Mouse (Mus musculus): ENCODE measurements around the gene Slc30a10. TPM values are rescaled to one million over a fixed set of nuclear protein-coding genes. Genes with fewer than 3 reads are reported as not detected.

Slc30a10 gene
- polyA plus RNA-seq, 1 experiment, result not detected

- Histone ChIP-seq H3ac (ENCODE audit: control insufficient read depth, insufficient read length, low read depth) (no peak overlapping the region), H3K36me3 (ENCODE audit: control insufficient read depth, insufficient read depth) (no peaks in the 10 kb centered on the region), H3K79me2 (ENCODE audit: control insufficient read depth, insufficient read depth) (no peaks in the 10 kb centered on the region), H3K27me3 (ENCODE audit: control insufficient read depth, insufficient read depth, insufficient read length) (peaks cover 21% of the 10 kb centered on the region), H3K79me3 (ENCODE audit: low read depth) (no peaks in the 10 kb centered on the region), H3K4me3 (ENCODE audit: insufficient read depth, poor library complexity, severe bottlenecking) (no peak overlapping the region)
- TF ChIP-seq MYOG (IDR thresholded peaks at IDR 0.05; ENCODE audit: control insufficient read depth, extremely low read depth, insufficient read length), result no peak
- no peak for TF ChIP-seq MAX (IDR thresholded peaks at IDR 0.05)
- TF ChIP-seq MYOD1 (IDR thresholded peaks at IDR 0.05; ENCODE audit: control insufficient read depth, insufficient read length, low read depth), result no peak
- TF ChIP-seq CTCF (IDR thresholded peaks at IDR 0.05; ENCODE audit: control insufficient read depth, insufficient read depth, insufficient read length), result no peak
- TF ChIP-seq FOSL1 (IDR thresholded peaks at IDR 0.05; ENCODE audit: insufficient read depth, low read length, poor library complexity, severe bottlenecking), result no peak
- TF ChIP-seq USF1 (IDR thresholded peaks at IDR 0.05; ENCODE audit: low read depth), result no peak
- no peak for TF ChIP-seq CEBPB (IDR thresholded peaks at IDR 0.05; ENCODE audit: low read depth)
Measured at GRCm38 (mm10) chr1:185493439-185494034, 38.9 kb downstream of the Slc30a10 start.

GRCm38 (mm10) chr1:185496791-185497460, 42.3 kb downstream of the Slc30a10 start:
- H3K4me3 ChIP-seq (ENCODE audit: insufficient read depth, poor library complexity, severe bottlenecking), result no peak overlapping the region
- no peaks in the 10 kb centered on the region for H3K36me3 ChIP-seq (ENCODE audit: control insufficient read depth, insufficient read depth)
- no peaks in the 10 kb centered on the region for H3K79me2 ChIP-seq (ENCODE audit: control insufficient read depth, insufficient read depth)
- TF ChIP-seq USF1 (IDR thresholded peaks at IDR 0.05; ENCODE audit: low read depth) (no peak), MYOD1 (IDR thresholded peaks at IDR 0.05; ENCODE audit: control insufficient read depth, insufficient read length, low read depth) (no peak), MAX (IDR thresholded peaks at IDR 0.05) (no peak), FOSL1 (IDR thresholded peaks at IDR 0.05; ENCODE audit: insufficient read depth, low read length, poor library complexity, severe bottlenecking) (no peak), CTCF (IDR thresholded peaks at IDR 0.05; ENCODE audit: control insufficient read depth, insufficient read depth, insufficient read length) (no peak), CEBPB (IDR thresholded peaks at IDR 0.05; ENCODE audit: low read depth) (no peak), MYOG (IDR thresholded peaks at IDR 0.05; ENCODE audit: control insufficient read depth, extremely low read depth, insufficient read length) (no peak)
- H3K79me3 ChIP-seq (ENCODE audit: low read depth), result no peaks in the 10 kb centered on the region
- peaks cover 25% of the 10 kb centered on the region for H3K27me3 ChIP-seq (ENCODE audit: control insufficient read depth, insufficient read depth, insufficient read length)
- H3ac ChIP-seq (ENCODE audit: control insufficient read depth, insufficient read length, low read depth), result no peak overlapping the region

- Histone ChIP-seq H3K36me3 (ENCODE audit: control insufficient read depth, insufficient read depth) (no peaks in the 10 kb centered on the region), H3K79me2 (ENCODE audit: control insufficient read depth, insufficient read depth) (no peaks in the 10 kb centered on the region), H3ac (ENCODE audit: control insufficient read depth, insufficient read length, low read depth) (no peak overlapping the region), H3K79me3 (ENCODE audit: low read depth) (no peaks in the 10 kb centered on the region), H3K4me3 (ENCODE audit: insufficient read depth, poor library complexity, severe bottlenecking) (no peak overlapping the region), H3K27me3 (ENCODE audit: control insufficient read depth, insufficient read depth, insufficient read length) (peaks cover 21% of the 10 kb centered on the region)
- no peak for TF ChIP-seq USF1 (IDR thresholded peaks at IDR 0.05; ENCODE audit: low read depth)
- TF ChIP-seq CEBPB (IDR thresholded peaks at IDR 0.05; ENCODE audit: low read depth), result no peak
- TF ChIP-seq MYOG (IDR thresholded peaks at IDR 0.05; ENCODE audit: control insufficient read depth, extremely low read depth, insufficient read length), result no peak
- TF ChIP-seq MAX (IDR thresholded peaks at IDR 0.05), result no peak
- no peak for TF ChIP-seq MYOD1 (IDR thresholded peaks at IDR 0.05; ENCODE audit: control insufficient read depth, insufficient read length, low read depth)
- no peak for TF ChIP-seq CTCF (IDR thresholded peaks at IDR 0.05; ENCODE audit: control insufficient read depth, insufficient read depth, insufficient read length)
- TF ChIP-seq FOSL1 (IDR thresholded peaks at IDR 0.05; ENCODE audit: insufficient read depth, low read length, poor library complexity, severe bottlenecking), result no peak
Measured at GRCm38 (mm10) chr1:185500602-185501001, 46.0 kb downstream of the Slc30a10 start.

- TF ChIP-seq FOSL1 (IDR thresholded peaks at IDR 0.05; ENCODE audit: insufficient read depth, low read length, poor library complexity, severe bottlenecking), result no peak
- no peak for TF ChIP-seq CTCF (IDR thresholded peaks at IDR 0.05; ENCODE audit: control insufficient read depth, insufficient read depth, insufficient read length)
- TF ChIP-seq MAX (IDR thresholded peaks at IDR 0.05), result no peak
- TF ChIP-seq MYOD1 (IDR thresholded peaks at IDR 0.05; ENCODE audit: control insufficient read depth, insufficient read length, low read depth), result no peak
- TF ChIP-seq CEBPB (IDR thresholded peaks at IDR 0.05; ENCODE audit: low read depth), result no peak
- no peak for TF ChIP-seq MYOG (IDR thresholded peaks at IDR 0.05; ENCODE audit: control insufficient read depth, extremely low read depth, insufficient read length)
- no peak for TF ChIP-seq USF1 (IDR thresholded peaks at IDR 0.05; ENCODE audit: low read depth)
- H3K36me3 ChIP-seq (ENCODE audit: control insufficient read depth, insufficient read depth), result no peaks in the 10 kb centered on the region
- no peak overlapping the region for H3K4me3 ChIP-seq (ENCODE audit: insufficient read depth, poor library complexity, severe bottlenecking)
Measured at GRCm38 (mm10) chr1:185501801-185502340, 47.2 kb downstream of the Slc30a10 start.

GRCm38 (mm10) chr1:185502550-185502949, 47.9 kb downstream of the Slc30a10 start:
- no peaks in the 10 kb centered on the region for H3K79me3 ChIP-seq (ENCODE audit: low read depth)
- H3K36me3 ChIP-seq (ENCODE audit: control insufficient read depth, insufficient read depth), result no peaks in the 10 kb centered on the region
- H3ac ChIP-seq (ENCODE audit: control insufficient read depth, insufficient read length, low read depth), result no peak overlapping the region

More at GRCm38 (mm10) chr1:185501801-185502340, 47.2 kb downstream of the Slc30a10 start:
- H3K79me2 ChIP-seq (ENCODE audit: control insufficient read depth, insufficient read depth), result no peaks in the 10 kb centered on the region
- H3K79me3 ChIP-seq (ENCODE audit: low read depth), result no peaks in the 10 kb centered on the region
- no peak overlapping the region for H3ac ChIP-seq (ENCODE audit: control insufficient read depth, insufficient read length, low read depth)
- peaks cover 21% of the 10 kb centered on the region for H3K27me3 ChIP-seq (ENCODE audit: control insufficient read depth, insufficient read depth, insufficient read length)

More at GRCm38 (mm10) chr1:185502550-185502949, 47.9 kb downstream of the Slc30a10 start:
- H3K4me3 ChIP-seq (ENCODE audit: insufficient read depth, poor library complexity, severe bottlenecking), result no peak overlapping the region
- no peak for TF ChIP-seq MYOG (IDR thresholded peaks at IDR 0.05; ENCODE audit: control insufficient read depth, extremely low read depth, insufficient read length)
- H3K27me3 ChIP-seq (ENCODE audit: control insufficient read depth, insufficient read depth, insufficient read length), result peaks cover 15% of the 10 kb centered on the region
- no peaks in the 10 kb centered on the region for H3K79me2 ChIP-seq (ENCODE audit: control insufficient read depth, insufficient read depth)

Measured in C2C12 (cell line).